Mouse (Mus musculus) heart, embryonic 14.5 days (tissue): Measurements from ENCODE around the gene Brox. TPM values are rescaled to one million over a fixed set of nuclear protein-coding genes. Genes with fewer than 3 reads are reported as not detected.

Source experiments
- polyA plus RNA-seq: library from polyadenylated mRNA; unstranded; fragments of >200 nt; fragmentation: Nextera tagmentation; extraction: Ambion mirVana; gene quantifications from 2 replicates; pipeline ENCODE4 v1.2.1, GENCODE M21; 2014

Gene Brox
- polyA plus RNA-seq, 1 experiment from 2014 or later = 50.0 TPM

Other genes starting within 250 kb of the Brox start
- 8.5 and 10.8 TPM in 2 replicates for gene Disp1, start 75.7 kb downstream of the Brox start, polyA plus RNA-seq
- gene Aida, start 679 bp downstream of the Brox start, polyA plus RNA-seq = 14.5 and 18.7 TPM in 2 replicates
- gene Mia3, start 72.3 kb upstream of the Brox start, polyA plus RNA-seq = 71.9 and 76.2 TPM in 2 replicates
- 15.1 TPM in 2 replicates for gene Taf1a, start 91.7 kb upstream of the Brox start, polyA plus RNA-seq
- gene Hhipl2, start 120.9 kb upstream of the Brox start, polyA plus RNA-seq = 0.11 TPM in 1 of 2 replicates, not detected in the other